Mouse (Mus musculus) limb, embryonic 14.5 days (tissue): ENCODE measurements at regions not wholly inside any gene's neighbourhood (a gene's known extent, or its start where the extent isn't known, plus 50 kb on each side); places are given as distances from the start of the nearest gene placed in this dataset.

Experiments
- ATAC-seq: fragments of 200-750 bp; cut with Nextera tagmentation; 2 replicates; pipeline ENCODE4 v1.8.0; 2017; ENCODE audit warnings: low read depth, moderate number of reproducible peaks, moderate TSS enrichment; ENCODE audit not compliant: low FRiP score
- DNase-seq: peaks from one replicate; pipeline ENCODE4 v3.0.0-alpha.2; 2015; ENCODE audit warnings: low spot score
- H3K27ac ChIP-seq: fragments of 300-500 bp; sonication (generic); replicated peaks from 2 replicates; pipeline ENCODE4 v1.5.1; 2014; ENCODE audit warnings: low read depth, mild to moderate bottlenecking, low read length, moderate library complexity, mixed read lengths
- H3K27me3 ChIP-seq: fragments of 300-500 bp; sonication (generic); 2 replicates; pipeline ENCODE4 v1.6.1; 2014; ENCODE audit warnings: low read length, mixed read lengths; ENCODE audit not compliant: control insufficient read depth, insufficient read depth
- H3K36me3 ChIP-seq: fragments of 300-500 bp; sonication (generic); 2 replicates; pipeline ENCODE4 v1.6.1; 2014; ENCODE audit warnings: mild to moderate bottlenecking, low read length, moderate library complexity, mixed read lengths; ENCODE audit not compliant: control insufficient read depth, insufficient read depth
- H3K4me1 ChIP-seq: fragments of 300-500 bp; sonication (generic); 2 replicates; pipeline ENCODE4 v1.6.1; 2014; ENCODE audit warnings: antibody characterized with exemption, low read length, mixed read lengths; ENCODE audit not compliant: control insufficient read depth, insufficient read depth
- H3K4me2 ChIP-seq: fragments of 300-500 bp; sonication (generic); replicated peaks from 2 replicates; pipeline ENCODE4 v1.6.1; 2014; ENCODE audit warnings: low read depth, mild to moderate bottlenecking, low read length, moderate library complexity; ENCODE audit not compliant: severe bottlenecking
- H3K4me3 ChIP-seq: fragments of 300-500 bp; sonication (generic); replicated peaks from 2 replicates; pipeline ENCODE4 v1.5.1; 2014; ENCODE audit warnings: low read length
- H3K9ac ChIP-seq: fragments of 300-500 bp; sonication (generic); 2 replicates; pipeline ENCODE4 v1.6.1; 2014; ENCODE audit warnings: mild to moderate bottlenecking, low read depth, low read length, moderate library complexity; ENCODE audit not compliant: severe bottlenecking
- H3K9me3 ChIP-seq: fragments of 300-500 bp; sonication (generic); 2 replicates; pipeline ENCODE4 v1.6.1; 2016; ENCODE audit warnings: low read length; ENCODE audit not compliant: control insufficient read depth
- POLR2A ChIP-seq: fragments of 200-500 bp; IDR thresholded peaks from 2 replicates; pipeline ENCODE4 v1.8.0; 2012; ENCODE audit warnings: inconsistent platforms, mild to moderate bottlenecking, moderate library complexity, borderline replicate concordance; ENCODE audit not compliant: insufficient read depth, insufficient read length; ENCODE audit errors: extremely low read depth
- WGBS: fragments of 180-500 bp; shearing (Covaris S2); extraction: QIAGEN DNeasy Blood & Tissue Kit; methylation state at CpG from one replicate; pipeline ENCODE4 v1.1.7; 2014; 5-methylcytosine and 5-hydroxymethylcytosine counted together

- no peak overlapping the region for H3K4me2 ChIP-seq
- ATAC-seq (no peak), DNase-seq (no peak)
- TF ChIP-seq POLR2A, result no peak
- H3K9me3 ChIP-seq, result no peaks in the 10 kb centered on the region
- H3K27me3 ChIP-seq, result no peaks in the 10 kb centered on the region
- no peak overlapping the region for H3K27ac ChIP-seq
- H3K36me3 ChIP-seq, result no peaks in the 10 kb centered on the region
- WGBS, result 17% methylated on average over 5 of the region's 5 CpGs
- no peaks in the 10 kb centered on the region; the same call in 1 of the 2 replicates for H3K4me1 ChIP-seq
- no peak overlapping the region for H3K4me3 ChIP-seq
- no peak overlapping the region for H3K9ac ChIP-seq
Observed at GRCm38 (mm10) chr6:97666818-97667629, 49.7 kb upstream of the Frmd4b start.
